Mouse (Mus musculus) cerebellum, adult (tissue): ENCODE measurements around the gene Apbb2.

Experiments used
- ATAC-seq: cut with Nextera tagmentation; 2 replicates; pipeline ENCODE4 v1.9.2; 2017; ENCODE audit warnings: mild to moderate bottlenecking, moderate library complexity, mixed read lengths; ENCODE audit not compliant: insufficient number of reproducible peaks, low FRiP score, low TSS enrichment

Gene Apbb2

DNA sequence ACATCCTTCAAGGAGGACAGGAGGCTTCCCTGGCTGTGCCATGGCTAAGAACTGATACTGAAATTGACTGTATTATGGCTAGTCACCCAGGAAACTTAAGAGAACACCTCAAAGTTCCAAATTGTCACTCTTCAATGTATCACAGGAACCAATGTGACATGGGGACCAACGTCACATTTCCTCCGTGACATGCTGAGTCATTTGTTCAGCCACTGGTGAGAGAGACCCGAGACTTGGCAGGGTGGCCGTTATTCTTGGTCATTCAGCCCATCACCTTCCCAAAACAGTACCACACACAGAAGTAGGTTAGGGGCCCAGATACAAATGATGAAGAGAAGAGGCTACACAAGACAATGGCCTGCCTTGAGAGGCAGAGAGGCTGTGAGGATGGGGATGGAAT lies 295.5 kb downstream of the Apbb2 start:
- no peak for ATAC-seq

GRCm38 (mm10) chr5:66319827-66320404 lies 298.7 kb downstream of the Apbb2 start:
- no peak for ATAC-seq

- ATAC-seq: no peak
These were observed 299.2 kb downstream of the Apbb2 start for GRCm38 (mm10) chr5:66319341-66319740.

GRCm38 (mm10) chr5:66315791-66316190 lies 302.8 kb downstream of the Apbb2 start:
- no peak for ATAC-seq

- ATAC-seq: no peak
These were observed 307.8 kb downstream of the Apbb2 start for GRCm38 (mm10) chr5:66310806-66311205.

- no peak for ATAC-seq
These were observed 308.3 kb downstream of the Apbb2 start for GRCm38 (mm10) chr5:66310328-66310727.

DNA sequence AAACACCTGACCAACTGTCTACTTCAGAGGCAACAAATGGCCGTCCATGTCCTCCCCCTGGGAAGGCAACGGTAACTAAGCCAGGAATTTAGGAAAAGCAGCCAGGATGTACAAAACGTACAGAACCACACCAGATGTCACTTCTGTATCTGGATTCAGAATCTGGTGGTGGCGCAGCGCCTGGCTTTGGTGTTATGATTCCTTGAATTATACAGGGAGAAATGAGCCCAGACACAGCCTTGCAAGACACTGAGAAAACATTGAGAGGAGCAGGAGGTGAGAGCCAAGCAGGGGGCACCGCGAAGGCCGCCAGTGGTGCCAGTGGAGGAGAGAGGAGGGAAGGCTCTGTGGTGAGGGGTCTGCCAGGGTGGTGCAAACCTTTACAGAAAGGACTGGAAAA lies 313.1 kb downstream of the Apbb2 start:
- ATAC-seq: no peak

DNA sequence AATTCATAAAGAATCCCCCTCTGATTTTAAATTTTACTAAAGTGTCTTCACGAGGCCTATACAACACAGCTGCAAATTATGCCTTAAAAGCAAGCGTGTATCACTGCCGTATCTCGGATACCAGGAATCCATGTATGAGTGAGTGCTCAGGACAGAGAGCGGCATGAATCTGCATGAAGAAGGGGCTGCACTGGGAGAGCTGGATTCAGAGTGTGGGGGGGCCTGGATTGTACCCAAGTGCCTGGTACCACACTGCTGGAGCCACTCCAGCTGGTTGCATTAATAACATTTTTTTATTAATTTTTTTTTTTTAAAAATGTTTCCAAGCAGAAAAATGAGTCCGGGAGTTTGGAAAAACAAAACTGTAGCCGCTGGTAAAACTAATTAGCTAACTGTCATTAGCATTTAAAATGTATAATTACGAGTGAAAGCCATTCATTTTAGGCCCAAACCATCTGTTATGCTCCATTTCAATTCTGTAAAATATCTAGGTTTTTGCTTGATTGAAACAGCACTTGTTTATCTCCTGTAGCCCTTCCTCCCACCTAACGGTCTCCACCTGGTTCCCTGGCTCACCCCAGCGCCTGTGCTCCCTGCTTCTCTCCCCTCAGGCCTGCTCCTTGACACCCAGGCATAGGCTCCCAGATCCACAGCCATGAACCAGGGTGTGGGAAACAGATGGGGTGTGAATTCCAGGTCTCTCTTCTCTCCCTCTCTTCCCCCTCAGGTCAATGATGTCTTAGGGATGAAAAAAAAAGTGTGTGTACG lies 314.1 kb downstream of the Apbb2 start:
- no peak for ATAC-seq

GRCm38 (mm10) chr5:66302873-66303272 lies 315.7 kb downstream of the Apbb2 start:
- no peak for ATAC-seq

- ATAC-seq: no peak
These were observed 316.3 kb downstream of the Apbb2 start for GRCm38 (mm10) chr5:66302085-66302815.

DNA sequence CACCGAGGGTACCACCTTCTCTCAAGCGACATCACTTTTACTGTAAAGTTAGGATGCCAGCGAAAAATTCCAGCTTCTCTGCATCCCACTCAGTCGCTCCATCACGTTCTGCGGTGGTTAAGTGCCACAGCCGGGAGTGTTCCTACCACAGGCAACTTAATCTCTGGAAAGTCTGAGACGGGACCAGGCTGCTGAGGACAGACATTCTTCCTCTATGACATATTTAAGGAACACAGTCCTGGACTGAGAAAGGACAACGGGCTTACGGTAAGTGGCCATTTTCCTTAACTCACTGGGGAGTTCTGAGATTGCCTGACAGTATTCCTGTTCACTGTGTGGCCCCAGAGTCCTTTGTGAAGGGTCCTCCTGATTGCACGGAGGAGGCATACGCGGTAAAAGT lies 318.0 kb downstream of the Apbb2 start:
- no peak for ATAC-seq

DNA sequence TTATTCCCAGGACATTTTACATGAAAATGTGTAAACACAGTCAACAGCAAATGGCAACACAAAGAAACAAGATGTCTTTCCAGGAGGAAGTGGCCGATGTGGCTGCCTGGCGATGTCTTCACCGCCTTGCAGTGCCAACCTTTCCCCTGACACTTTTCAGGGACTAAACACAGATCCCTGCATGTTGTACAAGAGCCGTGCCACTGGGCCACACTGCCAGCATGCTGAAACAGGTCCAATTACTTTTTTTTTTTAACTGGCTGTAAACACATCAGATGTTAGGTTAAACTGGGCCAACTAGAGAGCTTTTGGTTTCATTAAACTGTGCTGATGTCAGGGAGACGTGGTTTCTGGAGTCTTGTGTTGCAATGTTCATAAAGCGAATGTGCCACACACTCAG lies 319.7 kb downstream of the Apbb2 start:
- no peak for ATAC-seq

DNA sequence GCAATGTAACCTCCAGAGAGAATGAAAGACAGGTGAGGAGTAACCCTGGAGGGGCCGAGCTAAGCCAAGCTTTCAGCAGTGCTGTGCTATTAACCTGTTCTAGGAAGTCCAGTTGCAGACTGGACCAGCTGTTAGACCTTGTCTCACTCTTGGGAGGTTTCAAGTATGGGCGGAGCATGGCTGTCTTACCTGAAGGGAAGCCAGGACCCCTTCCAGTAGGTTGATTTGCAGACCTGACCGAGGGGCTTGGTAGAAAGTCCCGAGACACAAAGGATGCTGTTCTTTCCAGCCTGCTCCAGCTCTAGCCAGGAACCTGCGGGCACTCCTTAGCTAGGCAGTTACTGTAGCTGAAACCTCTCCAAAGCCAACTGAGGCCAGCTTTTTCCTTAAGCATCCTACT lies 322.5 kb downstream of the Apbb2 start:
- no peak for ATAC-seq

DNA sequence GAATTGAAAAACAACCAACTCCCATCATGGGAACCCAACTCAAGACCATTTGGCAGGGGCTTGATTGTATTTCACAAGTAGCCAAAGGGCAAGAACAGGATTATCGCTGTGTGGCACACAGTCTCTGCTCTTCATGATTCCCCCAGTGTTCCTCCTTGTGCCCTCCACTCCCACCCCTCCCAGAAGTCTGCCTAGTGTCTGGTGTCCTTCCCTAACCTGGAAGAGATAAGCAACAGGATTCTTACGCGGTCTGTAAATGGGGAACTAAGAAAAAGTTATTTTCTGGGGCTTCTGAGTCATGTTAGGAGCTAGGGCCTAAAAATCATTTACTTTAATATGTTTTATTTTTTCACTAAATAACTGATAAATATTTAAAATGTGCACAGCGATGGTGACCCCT lies 323.6 kb downstream of the Apbb2 start:
- no peak for ATAC-seq

DNA sequence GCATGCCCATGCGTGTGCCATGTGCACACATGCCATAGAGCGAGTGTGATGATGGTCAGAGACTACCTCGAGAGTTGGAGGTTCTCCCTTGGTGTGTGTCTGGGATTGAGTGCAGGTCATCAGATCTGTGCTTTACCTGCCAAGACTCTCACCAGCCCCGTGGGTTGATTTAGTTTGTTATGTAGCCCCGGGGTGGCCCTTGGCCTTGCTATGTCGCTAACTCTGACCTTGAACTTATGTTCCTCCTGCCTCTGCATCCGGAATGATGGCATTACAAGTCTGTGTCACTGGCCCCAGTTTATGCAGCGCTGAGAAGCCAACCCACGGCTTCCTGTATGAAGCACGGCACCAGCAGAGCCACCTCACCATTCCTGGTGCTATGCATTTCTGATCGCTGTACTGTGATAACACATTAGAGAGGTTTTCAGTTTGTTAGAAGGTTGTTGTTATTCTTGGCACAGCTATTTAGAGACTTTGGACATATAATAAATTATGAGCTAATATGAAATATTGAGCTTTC lies 324.4 kb downstream of the Apbb2 start:
- ATAC-seq: no peak

DNA sequence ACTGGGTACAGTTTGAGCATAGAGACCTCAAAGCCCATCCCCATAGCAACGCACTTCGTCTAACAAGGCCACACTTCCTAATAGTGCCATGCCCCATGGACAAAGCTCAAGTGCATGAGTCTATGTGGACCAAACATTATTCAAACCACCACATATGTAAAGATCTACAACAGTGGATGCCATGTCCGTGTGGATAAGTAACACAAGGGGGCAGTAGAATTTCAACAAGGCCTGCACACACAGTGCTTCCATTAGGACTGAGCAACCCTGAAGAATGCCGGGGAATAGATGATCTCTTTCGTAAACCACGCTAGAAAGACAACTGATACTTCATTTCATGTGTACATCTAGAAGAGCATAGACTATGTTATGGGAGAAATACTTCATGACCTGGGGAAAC lies 337.8 kb downstream of the Apbb2 start:
- no peak for ATAC-seq

DNA sequence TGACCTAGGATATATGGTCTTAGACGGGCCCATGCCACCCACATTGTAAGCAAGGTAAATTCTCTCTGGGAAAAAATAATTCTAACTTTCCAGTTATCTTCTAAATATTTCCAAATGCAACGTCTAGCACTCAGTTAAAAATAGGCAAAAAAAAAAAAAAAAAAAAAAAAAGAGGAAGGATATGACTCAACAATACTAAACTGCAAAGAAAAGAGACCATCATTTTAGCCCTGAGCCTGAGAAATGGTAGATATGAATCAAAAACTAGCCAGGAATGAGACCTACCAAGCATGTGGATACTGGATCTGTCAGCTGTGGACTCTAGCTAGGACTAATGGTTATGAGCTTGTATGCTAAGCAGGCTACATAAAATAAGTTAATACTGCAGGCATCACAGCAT lies 338.9 kb downstream of the Apbb2 start:
- ATAC-seq: no peak

DNA sequence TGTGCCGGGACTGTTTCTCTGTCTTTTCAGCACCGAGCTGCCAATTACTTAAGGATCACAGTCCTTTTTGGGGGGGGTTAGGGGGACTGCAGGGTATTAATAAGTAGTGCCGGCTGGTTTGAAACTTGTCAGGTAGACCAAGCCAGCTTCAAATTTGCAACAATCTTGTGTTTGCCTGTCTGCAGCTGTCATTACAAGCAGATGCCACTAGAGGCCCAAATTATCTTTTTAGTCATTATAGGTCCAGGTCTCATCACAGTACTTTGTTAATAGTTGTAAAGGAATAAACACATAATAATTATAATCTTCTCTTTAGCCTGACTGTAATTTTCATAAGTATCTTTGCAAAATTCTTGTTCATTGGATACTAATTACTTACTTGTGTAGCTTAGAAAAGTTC lies 344.2 kb downstream of the Apbb2 start:
- ATAC-seq: no peak

- ATAC-seq: no peak
These were observed 347.4 kb downstream of the Apbb2 start for GRCm38 (mm10) chr5:66271141-66271540.

- no peak for ATAC-seq
These were observed 349.0 kb downstream of the Apbb2 start for GRCm38 (mm10) chr5:66269616-66270015.

DNA sequence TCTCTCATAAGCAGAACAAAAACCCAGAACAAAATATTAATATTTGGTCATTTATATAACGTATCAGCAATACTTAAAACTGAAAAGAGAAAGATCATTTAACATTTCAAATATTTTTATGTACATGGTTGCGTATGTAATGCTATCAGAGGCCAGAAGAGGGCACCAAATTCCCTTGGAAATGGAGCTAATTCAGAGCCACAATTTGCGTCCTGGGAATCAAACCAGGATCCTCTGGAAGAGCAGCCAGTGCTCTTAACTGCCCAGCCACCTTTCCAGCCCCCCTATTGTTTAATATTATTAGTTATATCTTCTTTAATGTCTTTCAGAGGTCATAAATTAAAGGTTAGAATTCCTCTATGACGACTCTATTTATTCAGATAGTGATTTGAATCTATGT lies 355.2 kb downstream of the Apbb2 start:
- no peak for ATAC-seq
